ENCODE assay signal across 8 mouse cellular contexts in the genomic region with DNA sequence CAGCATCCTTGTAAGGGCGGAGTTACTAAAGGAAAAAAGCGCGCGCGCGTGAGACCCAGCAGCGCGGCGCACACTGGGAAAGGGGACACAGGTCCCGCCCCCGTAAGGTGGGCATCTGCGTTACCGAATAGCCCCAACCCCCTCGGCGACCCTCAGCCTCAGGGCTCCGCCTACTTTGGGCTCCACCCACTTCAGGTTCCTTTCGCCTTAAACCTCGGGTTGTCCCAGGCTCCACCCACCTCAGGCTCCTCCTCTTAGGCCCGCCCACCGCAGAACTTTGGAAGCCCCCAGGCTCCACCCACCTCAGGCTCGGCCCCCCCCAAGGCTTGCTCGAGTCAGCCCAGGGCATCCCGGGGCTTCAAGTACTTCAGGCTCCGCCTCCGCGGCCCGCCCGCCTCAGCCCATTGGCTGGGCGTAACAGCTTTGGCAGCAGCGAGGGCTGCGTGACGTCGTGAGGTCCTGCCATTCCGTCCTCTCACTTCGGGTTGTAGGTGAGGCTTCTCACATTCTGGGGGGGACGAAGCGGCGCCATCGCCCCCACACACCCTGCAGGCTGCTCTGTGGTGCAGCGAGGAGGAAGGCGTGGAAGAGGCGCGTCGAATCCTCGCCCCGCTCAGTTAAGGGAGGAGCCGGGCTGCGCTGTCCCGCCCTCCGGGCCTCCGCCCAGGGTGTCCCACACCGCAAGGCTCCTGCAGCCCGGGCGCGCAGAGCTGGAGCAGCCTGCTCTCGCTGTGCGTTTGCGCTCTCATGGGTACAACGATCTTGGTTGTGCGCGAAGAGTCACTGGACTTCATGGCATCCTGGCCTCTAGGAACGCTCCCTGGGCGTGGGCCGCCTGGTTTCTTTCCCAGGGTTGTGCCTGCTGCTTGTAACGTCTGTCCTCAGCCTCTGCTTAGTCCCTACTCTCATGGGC. TPM values are rescaled to one million over a fixed set of nuclear protein-coding genes. Genes with fewer than 3 reads are reported as not detected.
A peak's percentile ranks its signal among the peaks of the same experiment; 100 is the strongest.
DNase-seq lines count a peak whose midpoint lies in the region; ATAC-seq and TF ChIP-seq lines count a peak whose summit lies in the region.

No protein-coding gene starts in this region.

- no peaks in the 10 kb centered on the region for H3K79me3 ChIP-seq in C2C12 (ENCODE audit: low read depth)

- peak overlapping the region; percentile 36 for H3K4me3 ChIP-seq in C2C12 (ENCODE audit: insufficient read depth, poor library complexity, severe bottlenecking)
- H3K4me3 ChIP-seq in erythroblast, embryonic 14.5 days (replicated peaks): peak overlapping the region; percentile 93
- peak overlapping the region; percentile 66 for H3K4me3 ChIP-seq in heart, embryonic 11.5 days (ENCODE audit: low read depth, low read length)
- peak overlapping the region; percentile 62 for H3K4me3 ChIP-seq in kidney, embryonic 16.5 days (ENCODE audit: low read length)
- peak overlapping the region; percentile 65 for H3K4me3 ChIP-seq in liver, adult 2 months (ENCODE audit: insufficient read depth, low read depth, low read length)
- H3K4me3 ChIP-seq in myocyte: peak overlapping the region; percentile 60

- H3ac ChIP-seq in C2C12 (ENCODE audit: control insufficient read depth, insufficient read length, low read depth) (peak overlapping the region; percentile 67), myocyte (ENCODE audit: control insufficient read depth, insufficient read length) (peak overlapping the region; percentile 1)

- no peaks in the 10 kb centered on the region for H3K27me3 ChIP-seq in C2C12 (ENCODE audit: control insufficient read depth, insufficient read depth, insufficient read length)
- no peaks in the 10 kb centered on the region; the same call in 1 of the 2 replicates for H3K27me3 ChIP-seq in erythroblast, embryonic 14.5 days (ENCODE audit: control insufficient read depth)
- no peaks in the 10 kb centered on the region for H3K27me3 ChIP-seq in heart, embryonic 11.5 days (ENCODE audit: control insufficient read depth, insufficient read depth, low read length)
- no peaks in the 10 kb centered on the region for H3K27me3 ChIP-seq in kidney, embryonic 16.5 days (ENCODE audit: insufficient read depth, low read length)
- no peaks in the 10 kb centered on the region for H3K27me3 ChIP-seq in liver, adult 2 months (ENCODE audit: control insufficient read depth, insufficient read depth, low read length)
- H3K27me3 ChIP-seq in myocyte (ENCODE audit: control insufficient read depth, insufficient read depth, insufficient read length): no peaks in the 10 kb centered on the region
- no peaks in the 10 kb centered on the region for H3K27me3 ChIP-seq in splenic B cell, adult 2 months (ENCODE audit: control insufficient read depth, insufficient read depth, low read length, poor library complexity, severe bottlenecking)

- H3K79me2 ChIP-seq in C2C12 (ENCODE audit: control insufficient read depth, insufficient read depth) (no peaks in the 10 kb centered on the region), myocyte (ENCODE audit: control insufficient read depth, insufficient read depth) (no peaks in the 10 kb centered on the region)
- no peaks in the 10 kb centered on the region for H3K79me2 ChIP-seq in liver, adult 2 months (ENCODE audit: control insufficient read depth, insufficient read depth, low read length)

- H3K4me2 ChIP-seq in heart, embryonic 11.5 days: peak overlapping the region; percentile 82
- H3K4me2 ChIP-seq in kidney, embryonic 16.5 days (replicated peaks; ENCODE audit: low read depth, low read length): peak overlapping the region; percentile 79
- peak overlapping the region; percentile 94 for H3K4me2 ChIP-seq in myocyte (ENCODE audit: low read depth)

- H3K27ac ChIP-seq in heart, embryonic 11.5 days (ENCODE audit: low read depth, low read length): peak overlapping the region; percentile 89
- peak overlapping the region; percentile 88 for H3K27ac ChIP-seq in kidney, embryonic 16.5 days (ENCODE audit: low read length)
- peak overlapping the region; percentile 55 for H3K27ac ChIP-seq in liver, adult 2 months (replicated peaks; ENCODE audit: insufficient read depth, low read depth, low read length)

- peak overlapping the region; percentile 74 for H3K9ac ChIP-seq in heart, embryonic 11.5 days (ENCODE audit: low read depth, low read length)
- peak overlapping the region; percentile 68 for H3K9ac ChIP-seq in kidney, embryonic 16.5 days (replicated peaks; ENCODE audit: low read length)
- peak overlapping the region; percentile 69 for H3K9ac ChIP-seq in liver, adult 2 months (ENCODE audit: low read depth, low read length)

- 0 out of 2 replicates have a peak, but pooled peaks have one; percentile 7 for TF ChIP-seq POLR2A in brain, embryonic 14.5 days (IDR thresholded peaks at IDR 0.05; ENCODE audit: borderline replicate concordance, extremely low read depth, insufficient read depth, insufficient read length, poor library complexity, severe bottlenecking)
- peak; percentile 54 for TF ChIP-seq POLR2A in liver, adult 2 months (IDR thresholded peaks at IDR 0.05; ENCODE audit: extremely low read depth, insufficient read depth, low read length)
- TF ChIP-seq POLR2A in myocyte (IDR thresholded peaks at IDR 0.05; ENCODE audit: insufficient read length, low read depth): peak; percentile 77

- no peak for TF ChIP-seq CTCF in C2C12 (IDR thresholded peaks at IDR 0.05; ENCODE audit: control insufficient read depth, insufficient read depth, insufficient read length)
- TF ChIP-seq CTCF in brain, embryonic 14.5 days (IDR thresholded peaks at IDR 0.05; ENCODE audit: borderline replicate concordance, extremely low read depth, insufficient read depth, insufficient read length): no peak
- no peak for TF ChIP-seq CTCF in liver, adult 2 months (IDR thresholded peaks at IDR 0.05; ENCODE audit: low read depth, low read length)

- peaks cover 8% of the 10 kb centered on the region for H3K9me3 ChIP-seq in erythroblast, embryonic 14.5 days (ENCODE audit: control insufficient read depth, low read length)
- peaks cover 4% of the 10 kb centered on the region for H3K9me3 ChIP-seq in heart, embryonic 11.5 days (replicated peaks; ENCODE audit: control insufficient read depth, low read length)
- H3K9me3 ChIP-seq in kidney, embryonic 16.5 days (ENCODE audit: low read length): peaks cover 8% of the 10 kb centered on the region

- WGBS in heart, embryonic 11.5 days (ENCODE audit: insufficient replicate concordance): under 1% methylated on average over 59 of the region's 65 CpGs
- under 1% methylated on average over 62 of the region's 65 CpGs for WGBS in kidney, embryonic 16.5 days
- WGBS in liver, adult 2 months: under 1% methylated on average over 64 of the region's 65 CpGs

- ATAC-seq in heart, embryonic 11.5 days (replicated peaks; ENCODE audit: insufficient number of reproducible peaks, low FRiP score, low TSS enrichment): peak; percentile 99
- ATAC-seq in kidney, embryonic 16.5 days (ENCODE audit: low FRiP score, low TSS enrichment): peak; percentile 99

- H3K36me3 ChIP-seq in C2C12 (ENCODE audit: control insufficient read depth, insufficient read depth) (no peaks in the 10 kb centered on the region), myocyte (ENCODE audit: control insufficient read depth, insufficient read depth) (no peaks in the 10 kb centered on the region)
- no peaks in the 10 kb centered on the region for H3K36me3 ChIP-seq in erythroblast, embryonic 14.5 days (ENCODE audit: control insufficient read depth)
- no peaks in the 10 kb centered on the region for H3K36me3 ChIP-seq in heart, embryonic 11.5 days (ENCODE audit: control insufficient read depth, insufficient read depth, low read length)
- H3K36me3 ChIP-seq in kidney, embryonic 16.5 days (ENCODE audit: insufficient read depth, low read length): no peaks in the 10 kb centered on the region
- no peaks in the 10 kb centered on the region for H3K36me3 ChIP-seq in liver, adult 2 months (ENCODE audit: control insufficient read depth, insufficient read depth, low read length)
- no peaks in the 10 kb centered on the region for H3K36me3 ChIP-seq in splenic B cell, adult 2 months (ENCODE audit: control insufficient read depth, insufficient read depth, low read length, poor library complexity, severe bottlenecking)

- H3K4me1 ChIP-seq in erythroblast, embryonic 14.5 days (ENCODE audit: control insufficient read depth): peaks cover 18% of the 10 kb centered on the region
- 0 out of 2 replicates have a peak, but pooled peaks cover 2% of the 10 kb centered on the region for H3K4me1 ChIP-seq in heart, embryonic 11.5 days (ENCODE audit: control insufficient read depth, insufficient read depth, low read length)
- peaks cover 10% of the 10 kb centered on the region for H3K4me1 ChIP-seq in kidney, embryonic 16.5 days (ENCODE audit: insufficient read depth, low read length)
- H3K4me1 ChIP-seq in liver, adult 2 months (ENCODE audit: control insufficient read depth, insufficient read depth, low read length): peaks cover 6% of the 10 kb centered on the region; the same call in 1 of the 2 replicates

- peak; percentile 99 for DNase-seq in brain, embryonic 14.5 days (ENCODE audit: low read depth)
- DNase-seq in liver, adult 2 months (ENCODE audit: extremely low read depth, low read depth, low spot score): peak; percentile 86
- DNase-seq in splenic B cell, adult 2 months (ENCODE audit: low read depth, low spot score): peak; percentile 98

TF ChIP-seq in C2C12, 6 proteins besides CTCF, POLR2A, EP300 and RAD21 (continues in another document):
- TF ChIP-seq CEBPB (IDR thresholded peaks at IDR 0.05; ENCODE audit: low read depth) (no peak), MAX (IDR thresholded peaks at IDR 0.05) (no peak), MYOD1 (IDR thresholded peaks at IDR 0.05; ENCODE audit: control insufficient read depth, insufficient read length, low read depth) (no peak), MYOG (IDR thresholded peaks at IDR 0.05; ENCODE audit: control insufficient read depth, extremely low read depth, insufficient read length) (no peak), FOSL1 (IDR thresholded peaks at IDR 0.05; ENCODE audit: insufficient read depth, low read length, poor library complexity, severe bottlenecking) (no peak)

TF ChIP-seq in myocyte, 11 proteins besides CTCF, POLR2A, EP300 and RAD21:
- TF ChIP-seq CEBPB (IDR thresholded peaks at IDR 0.05; ENCODE audit: insufficient read depth, poor library complexity, severe bottlenecking) (no peak), MAX (IDR thresholded peaks at IDR 0.05; ENCODE audit: low read depth) (no peak), POLR2AphosphoS2 (IDR thresholded peaks at IDR 0.05; ENCODE audit: insufficient read length, low read depth) (peak; percentile 66)

RNA-seq across cellular contexts. Expression of a gene that starts 44.6 kb away (rescaled TPM):
- 2.8 TPM for polyA plus RNA-seq in C2C12 (2012; fragmentation: generic; extraction: Trizol)
- 13.9 and 17.2 TPM in 2 replicates for polyA plus RNA-seq in brain, embryonic 14.5 days (2012; rRNA removed)
- polyA plus RNA-seq in erythroblast, embryonic 14.5 days (2012): 0.22 and 0.37 TPM in 2 replicates
- polyA plus RNA-seq in heart, embryonic 11.5 days (2014; fragmentation: Nextera tagmentation; extraction: Ambion mirVana): 16.3 and 16.8 TPM in 2 replicates
- polyA plus RNA-seq in kidney, embryonic 16.5 days (2015; fragmentation: Nextera tagmentation; extraction: Ambion mirVana): 18.3 and 21.0 TPM in 2 replicates
- 11.1 and 12.4 TPM in 2 replicates for total RNA-seq in liver, adult 2 months (2014; rRNA removed)
- 2.4 and 2.5 TPM in 2 replicates for polyA plus RNA-seq in liver, adult 2 months (2012; rRNA removed)
- polyA plus RNA-seq in myocyte (2012; fragmentation: generic; extraction: Trizol): 3.3 TPM

Comparison
In these comparisons a context has a peak if more than half of its experiments do, and no peak if none do; other contexts are left out.
1. Peak in every context shown above with its lines: DNase-seq, ATAC-seq, H3K4me3 ChIP-seq and H3K27ac ChIP-seq.
2. H3K4me3 ChIP-seq: peak in every context shown above with its lines; median percentile 93 in erythroblast, embryonic 14.5 days; 66 in heart, embryonic 11.5 days; 65 in liver, adult 2 months; 62 in kidney, embryonic 16.5 days; 60 in myocyte; 36 in C2C12.
3. POLR2A ChIP-seq: peak in every context shown above with its lines; median percentile 77 in myocyte; 54 in liver, adult 2 months; 7 in brain, embryonic 14.5 days.